Mouse (Mus musculus) heart, postnatal 14 days (tissue): ENCODE data around the gene Zfp358. TPM values are rescaled to one million over a fixed set of nuclear protein-coding genes. Genes with fewer than 3 reads are reported as not detected.

Source experiments
- DNase-seq, 2 experiments: peaks; one replicate each; pipeline ENCODE4 v3.0.0; 2021 to 2022
- intact Hi-C: fragments of 180-260 bp; cut with DNase I; formaldehyde crosslinking; loops from one replicate; pipeline ENCODE4 v1.15.1; 2025
- total RNA-seq, 2 experiments: library from RNA; stranded (reverse); gene quantifications; 2 replicates each; pipeline ENCODE4 v1.2.3; 2021

Zfp358 gene
- total RNA-seq, 2 experiments from 2014 or later, result 25.1 to 26.3 TPM

- DNase-seq, result no peak
- intact Hi-C loops, result no loop called here
Observed at GRCm38 (mm10) chr8:3539146-3539545, 46.2 kb downstream of the Zfp358 start.

- intact Hi-C loops, result no loop called here
- DNase-seq, result no peak
Observed at GRCm38 (mm10) chr8:3540076-3540475, 47.1 kb downstream of the Zfp358 start.

GRCm38 (mm10) chr8:3546511-3546910 lies 53.6 kb downstream of the Zfp358 start:
- no peak for DNase-seq

More at GRCm38 (mm10) chr8:3546511-3546910, 53.6 kb downstream of the Zfp358 start:
- intact Hi-C loops, result no loop called here

Other genes starting within 250 kb of the Zfp358 start
- gene Insr, start 213.5 kb upstream of the Zfp358 start, total RNA-seq, result 100 to 1,000 TPM; 114 to 115 TPM
- 1 to 10 TPM in 1 of 2 experiments, under 1 TPM in 1; 0.79 to 1.7 TPM for gene A430078G23Rik, start 139.7 kb upstream of the Zfp358 start, total RNA-seq
- 10 to 100 TPM; 20.5 to 21.4 TPM for gene Arhgef18, start 100.1 kb upstream of the Zfp358 start, total RNA-seq
- 1 to 10 TPM; 3.0 to 3.5 TPM for gene Pex11g, start 25.5 kb upstream of the Zfp358 start, total RNA-seq
- not detected for gene Tex45, start 22.3 kb upstream of the Zfp358 start, total RNA-seq
- 10 to 100 TPM; 23.8 to 26.4 TPM for gene Mcoln1, start 7.3 kb downstream of the Zfp358 start, total RNA-seq
- 10 to 100 TPM; 12.3 to 14.0 TPM for gene Pnpla6, start 22.2 kb downstream of the Zfp358 start, total RNA-seq
- under 1 TPM; 0.43 to 0.51 TPM for gene C330021F23Rik, start 74.9 kb downstream of the Zfp358 start, total RNA-seq
- gene Camsap3, start 94.2 kb downstream of the Zfp358 start, total RNA-seq, result 1 to 10 TPM in 1 of 2 experiments, under 1 TPM in 1; 0.37 to 1.8 TPM
- 10 to 100 TPM; 18.4 to 19.3 TPM for gene Xab2, start 128.2 kb downstream of the Zfp358 start, total RNA-seq
- 10 to 100 TPM; 61.7 to 66.4 TPM for gene Pet100, start 128.4 kb downstream of the Zfp358 start, total RNA-seq
- not detected for gene Pcp2, start 132.4 kb downstream of the Zfp358 start, total RNA-seq
- gene Stxbp2, start 137.8 kb downstream of the Zfp358 start, total RNA-seq, result 10 to 100 TPM in 1 of 2 experiments, 1 to 10 TPM in 1; 7.7 to 10.1 TPM
- 1 to 10 TPM; 1.7 to 5.2 TPM for gene Retn, start 162.6 kb downstream of the Zfp358 start, total RNA-seq
- gene Mcemp1, start 172.6 kb downstream of the Zfp358 start, total RNA-seq, result under 1 TPM in 1 of 2 experiments, not detected in 1; 0.29 TPM
- 1 to 10 TPM in 1 of 2 experiments, under 1 TPM in 1; 0.90 to 1.5 TPM for gene Fcor, start 179.2 kb downstream of the Zfp358 start, total RNA-seq
- gene Trappc5, start 183.2 kb downstream of the Zfp358 start, total RNA-seq, result 10 to 100 TPM; 16.6 to 18.0 TPM
- gene Fcer2a, start 201.0 kb downstream of the Zfp358 start, total RNA-seq, result under 1 TPM in 1 of 2 experiments, not detected in 1; 0.34 TPM
- gene Clec4g, start 227.5 kb downstream of the Zfp358 start, total RNA-seq, result 1 to 10 TPM in 1 of 2 experiments, under 1 TPM in 1; 0.68 to 1.2 TPM